Mouse (Mus musculus): Measurements from ENCODE around the gene Map6d1. TPM values are rescaled to one million over a fixed set of nuclear protein-coding genes. Genes with fewer than 3 reads are reported as not detected.

The Map6d1 gene
- total and polyA plus RNA-seq, 3 experiments = 0.08 to 0.20 TPM; not detected in 1

DNA sequence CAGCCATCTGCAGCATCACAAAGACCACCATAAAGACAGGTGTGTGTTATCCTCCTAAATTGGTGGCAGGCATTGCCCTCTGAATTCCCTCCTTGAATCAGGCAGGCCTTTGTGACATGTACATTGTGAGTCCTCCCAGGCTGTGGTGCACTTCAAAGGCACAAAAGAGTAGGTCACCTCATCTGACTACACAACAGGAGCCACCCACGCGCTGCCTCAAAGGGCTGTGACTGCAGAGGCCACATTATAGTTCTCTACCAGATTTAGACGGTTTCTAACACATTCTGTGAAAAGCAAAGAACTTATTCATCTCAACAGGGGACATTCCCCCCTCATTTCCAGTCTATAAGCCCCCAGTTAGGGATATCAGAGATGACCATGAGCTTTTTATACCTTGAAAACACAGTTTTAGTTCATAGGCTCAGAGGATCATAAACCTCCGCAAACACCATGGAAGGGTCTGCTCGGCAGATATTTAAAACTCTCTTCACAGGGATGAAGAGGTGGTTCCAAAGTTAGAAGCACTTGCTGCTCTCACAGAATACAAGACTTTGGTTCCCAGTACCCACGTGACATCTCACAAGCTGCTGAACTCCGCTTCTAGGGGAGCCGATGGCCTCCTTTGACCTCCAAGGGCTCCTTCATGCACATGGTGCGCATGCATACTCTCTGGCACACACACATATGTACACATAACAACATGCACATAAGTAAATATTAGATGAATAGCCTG lies 7.5 kb upstream of the Map6d1 start:
- Histone ChIP-seq H3K4me3 (replicated peaks in 1 of 3; ENCODE audit: low read depth in 2 of 3, low read length in 2 of 3, poor library complexity in 1 of 3) (no peak overlapping the region), H3K27me3 (replicated peaks) (no peaks in the 10 kb centered on the region), H3K4me2 (ENCODE audit: insufficient read depth, low read depth, poor library complexity, severe bottlenecking) (no peak overlapping the region), H3K79me2 (replicated peaks; ENCODE audit: control insufficient read depth, extremely low read depth, insufficient read depth, poor library complexity, severe bottlenecking) (no peaks in the 10 kb centered on the region), H3K27ac (ENCODE audit: insufficient read depth, low read depth) (no peak overlapping the region), H3K9ac (ENCODE audit: insufficient read depth, low read depth) (no peak overlapping the region), H3K4me1 (ENCODE audit: control insufficient read depth in 1 of 2, insufficient read depth in 2 of 2) (no peaks in the 10 kb centered on the region; a peak in 1 of 4 replicates), H3K36me3 (replicated peaks in 1 of 2; ENCODE audit: control insufficient read depth in 1 of 2, insufficient read depth in 1 of 2, low read length in 1 of 2) (no peaks in the 10 kb centered on the region), H3K9me3 (replicated peaks; ENCODE audit: low read length) (peaks cover 3% of the 10 kb centered on the region)
- no peak for TF ChIP-seq EP300 (IDR thresholded peaks at IDR 0.05; ENCODE audit: low read length)
- TF ChIP-seq ZNF384 (IDR thresholded peaks at IDR 0.05; ENCODE audit: low read depth, low read length) = no peak
- TF ChIP-seq SIN3A (IDR thresholded peaks at IDR 0.05; ENCODE audit: low read length) = no peak
- TF ChIP-seq MEF2A (IDR thresholded peaks at IDR 0.05; ENCODE audit: borderline replicate concordance, low read depth, low read length) = no peak
- no peak for TF ChIP-seq MAFK (IDR thresholded peaks at IDR 0.05; ENCODE audit: insufficient replicate concordance, low read length)
- no peak for TF ChIP-seq CHD2 (IDR thresholded peaks at IDR 0.05; ENCODE audit: low read length)
- no peak for TF ChIP-seq ZC3H11A (IDR thresholded peaks at IDR 0.05; ENCODE audit: low read depth, low read length)
- TF ChIP-seq USF2 (conservative IDR thresholded peaks at IDR 0.05; ENCODE audit: low read depth, low read length) = no peak
- TF ChIP-seq JUN (IDR thresholded peaks at IDR 0.05; ENCODE audit: insufficient read depth, low read depth, low read length) = no peak
- TF ChIP-seq NRF1 (IDR thresholded peaks at IDR 0.05; ENCODE audit: low read depth, low read length) = no peak
- TF ChIP-seq E2F4 (IDR thresholded peaks at IDR 0.05; ENCODE audit: insufficient replicate concordance, low read depth, low read length) = no peak
- TF ChIP-seq TBP (conservative IDR thresholded peaks at IDR 0.05; ENCODE audit: low read depth, low read length) = no peak
- no peak for TF ChIP-seq USF1 (IDR thresholded peaks at IDR 0.05; ENCODE audit: low read depth, low read length)
- no peak for TF ChIP-seq CTCF (conservative IDR thresholded peaks at IDR 0.05 in 1 of 2, IDR thresholded peaks at IDR 0.05 in 1 of 2; ENCODE audit: low read depth in 2 of 2, low read length in 2 of 2)
- no peak for TF ChIP-seq MAX (IDR thresholded peaks at IDR 0.05; ENCODE audit: low read length)
- no peak for TF ChIP-seq PAX5 (IDR thresholded peaks at IDR 0.05; ENCODE audit: low read length)
- TF ChIP-seq SMC3 (IDR thresholded peaks at IDR 0.05; ENCODE audit: low read depth, low read length) = no peak
- DNase-seq (ENCODE audit: extremely low read depth) = no peak
- dilution Hi-C loops (cut with MboI; ENCODE audit: extremely low pct_ligation_motif_present, extremely low pct_unique_long_range_greater_than_20kb, low sequenced_read_pairs) (no loop called here), in situ Hi-C loops (cut with MboI; ENCODE audit: low pct_ligation_motif_present, low pct_unique_long_range_greater_than_20kb, low sequenced_read_pairs) (no loop called here)

DNA sequence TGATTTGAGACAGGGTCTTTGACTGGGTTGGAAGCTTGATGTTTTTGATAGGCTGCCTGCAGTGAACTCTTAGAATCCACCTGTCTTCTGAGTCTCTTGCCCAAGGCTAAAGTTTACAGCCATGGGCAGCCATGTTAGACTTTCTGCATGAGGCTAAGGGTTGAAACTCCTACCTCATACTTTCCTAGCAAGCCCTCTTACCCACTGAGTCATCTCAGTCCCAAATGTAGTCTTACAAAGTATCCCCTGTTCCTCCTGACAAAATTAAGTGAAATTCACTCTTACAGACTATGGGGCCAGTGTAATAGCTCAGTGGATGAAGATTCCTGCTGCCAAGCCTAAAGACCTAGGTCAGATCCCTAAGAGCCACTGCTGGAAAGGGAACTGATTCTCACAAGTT lies 5.9 kb upstream of the Map6d1 start:
- no peak for DNase-seq (ENCODE audit: extremely low read depth)
- Histone ChIP-seq H3K4me1 (ENCODE audit: control insufficient read depth in 1 of 2, insufficient read depth in 2 of 2) (no peaks in the 10 kb centered on the region; a peak in 1 of 4 replicates), H3K36me3 (replicated peaks in 1 of 2; ENCODE audit: control insufficient read depth in 1 of 2, insufficient read depth in 1 of 2, low read length in 1 of 2) (no peaks in the 10 kb centered on the region), H3K79me2 (replicated peaks; ENCODE audit: control insufficient read depth, extremely low read depth, insufficient read depth, poor library complexity, severe bottlenecking) (no peaks in the 10 kb centered on the region), H3K4me3 (replicated peaks in 1 of 3; ENCODE audit: low read depth in 2 of 3, low read length in 2 of 3, poor library complexity in 1 of 3) (no peak overlapping the region), H3K9ac (ENCODE audit: insufficient read depth, low read depth) (no peak overlapping the region), H3K27me3 (replicated peaks) (no peaks in the 10 kb centered on the region), H3K9me3 (replicated peaks; ENCODE audit: low read length) (no peaks in the 10 kb centered on the region), H3K4me2 (ENCODE audit: insufficient read depth, low read depth, poor library complexity, severe bottlenecking) (no peak overlapping the region; the same call in 1 of the 2 replicates), H3K27ac (ENCODE audit: insufficient read depth, low read depth) (no peak overlapping the region)
- TF ChIP-seq SIN3A (IDR thresholded peaks at IDR 0.05; ENCODE audit: low read length) (no peak), MEF2A (IDR thresholded peaks at IDR 0.05; ENCODE audit: borderline replicate concordance, low read depth, low read length) (no peak), ELF1 (IDR thresholded peaks at IDR 0.05; ENCODE audit: low read depth, low read length) (no peak), PAX5 (IDR thresholded peaks at IDR 0.05; ENCODE audit: low read length) (no peak), MAX (IDR thresholded peaks at IDR 0.05; ENCODE audit: low read length) (no peak), KAT2A (IDR thresholded peaks at IDR 0.05; ENCODE audit: insufficient replicate concordance, low read length) (no peak), CHD1 (IDR thresholded peaks at IDR 0.05; ENCODE audit: low read depth, low read length) (no peak), BHLHE40 (IDR thresholded peaks at IDR 0.05; ENCODE audit: low read depth, low read length) (no peak), IRF4 (IDR thresholded peaks at IDR 0.05; ENCODE audit: low read depth, low read length) (peak; percentile 67), JUND (conservative IDR thresholded peaks at IDR 0.05; ENCODE audit: low read depth, low read length) (peak; percentile 42; the same call in 1 of the 2 replicates), ZKSCAN1 (IDR thresholded peaks at IDR 0.05; ENCODE audit: borderline replicate concordance, low read depth, low read length) (no peak), EP300 (IDR thresholded peaks at IDR 0.05; ENCODE audit: low read length) (peak; percentile 49; the same call in 1 of the 2 replicates), POLR2AphosphoS2 (IDR thresholded peaks at IDR 0.05; ENCODE audit: low read depth, low read length) (no peak), ETS1 (conservative IDR thresholded peaks at IDR 0.05; ENCODE audit: low read depth, low read length) (no peak), ZNF384 (IDR thresholded peaks at IDR 0.05; ENCODE audit: low read depth, low read length) (no peak), GABPA (IDR thresholded peaks at IDR 0.05; ENCODE audit: insufficient replicate concordance, low read depth, low read length) (no peak), ZMIZ1 (IDR thresholded peaks at IDR 0.05; ENCODE audit: low read depth, low read length) (no peak), ZC3H11A (IDR thresholded peaks at IDR 0.05; ENCODE audit: low read depth, low read length) (no peak), NELFE (IDR thresholded peaks at IDR 0.05; ENCODE audit: low read depth, low read length) (no peak), JUN (IDR thresholded peaks at IDR 0.05; ENCODE audit: insufficient read depth, low read depth, low read length) (peak; percentile 67), SMC3 (IDR thresholded peaks at IDR 0.05; ENCODE audit: low read depth, low read length) (no peak), HCFC1 (IDR thresholded peaks at IDR 0.05; ENCODE audit: low read depth, low read length) (no peak), MAFK (IDR thresholded peaks at IDR 0.05; ENCODE audit: insufficient replicate concordance, low read length) (no peak)
- dilution Hi-C loops (cut with MboI; ENCODE audit: extremely low pct_ligation_motif_present, extremely low pct_unique_long_range_greater_than_20kb, low sequenced_read_pairs) (no loop called here), in situ Hi-C loops (cut with MboI; ENCODE audit: low pct_ligation_motif_present, low pct_unique_long_range_greater_than_20kb, low sequenced_read_pairs) (no loop called here)

Measured in CH12.LX (cell line).